Mouse (Mus musculus) adrenal gland, adult 18-20 months (tissue): Measurements from ENCODE around the gene Zfp319. TPM values are rescaled to one million over a fixed set of nuclear protein-coding genes. Genes with fewer than 3 reads are reported as not detected.
"Not testable (repeated sequence)": the region's sequence is repeated elsewhere in the genome, so short reads cannot be mapped to it uniquely, and the experiment has no call there.

ENCODE experiments used
- DNase-seq, 2 experiments: peaks; one replicate each; pipeline ENCODE4 v3.0.0; 2021 to 2022; ENCODE audit warnings: low spot score in 2 of 2
- long read RNA-seq, 2 experiments: library from polyadenylated mRNA; stranded (forward); transcript quantifications; one replicate each; pipeline ENCODE4 v2.0.0; 2021
- total RNA-seq, 2 experiments: library from RNA; stranded (reverse); gene quantifications; 1 replicate in 1 of 2; 2 replicates in 1 of 2; pipeline ENCODE4 v1.2.3; 2021

Gene Zfp319
- total RNA-seq = 10 to 100 TPM in 1 of 2 experiments, 1 to 10 TPM in 1; 9.4 to 11.0 TPM
- long read RNA-seq, experiment 1, full-length matches to known transcripts = 2 of 6 reads
- long read RNA-seq, experiment 1, partial matches to known transcripts = 0 of 6 reads
- long read RNA-seq, experiment 1, other reads (novel, unspliced or antisense) = 4 of 6 reads
- long read RNA-seq, experiment 2, partial matches to known transcripts = 0 of 5 reads
- long read RNA-seq, experiment 2, other reads (novel, unspliced or antisense) = 5 of 5 reads

- peak; percentile 96 to 99 for DNase-seq
These were observed at the start of gene Zfp319, which contains the start of gene Usb1 for GRCm38 (mm10) chr8:95331720-95332436. Zfp319 (minus strand) TSS chr8:95331950. Usb1 (plus strand) TSS chr8:95332284.

DNA sequence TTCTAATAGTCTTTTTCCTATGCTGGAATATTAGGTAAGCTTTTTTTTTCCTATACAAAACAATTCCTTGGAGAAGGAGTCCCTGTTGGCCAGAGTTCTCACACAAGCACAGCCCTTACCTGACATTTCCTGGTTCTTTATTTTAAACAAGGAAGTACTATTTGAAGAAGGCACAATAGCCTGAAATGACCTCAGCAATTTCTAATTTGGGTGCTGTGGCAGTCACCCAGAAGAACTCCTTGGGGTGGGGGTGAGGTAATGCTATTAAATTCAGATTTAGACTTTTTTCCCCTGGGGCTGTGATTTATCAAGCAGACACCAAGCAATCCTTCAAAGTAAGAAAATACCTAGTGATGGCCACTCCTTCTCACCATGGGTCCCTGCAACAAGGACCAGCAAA is 49.2 kb upstream of the Zfp319 start:
- no peak for DNase-seq

GRCm38 (mm10) chr8:95378928-95379327 is 47.2 kb upstream of the Zfp319 start:
- not testable (repeated sequence) for DNase-seq

- DNase-seq = no peak
These were observed 46.1 kb upstream of the Zfp319 start for GRCm38 (mm10) chr8:95377863-95378291.

DNA sequence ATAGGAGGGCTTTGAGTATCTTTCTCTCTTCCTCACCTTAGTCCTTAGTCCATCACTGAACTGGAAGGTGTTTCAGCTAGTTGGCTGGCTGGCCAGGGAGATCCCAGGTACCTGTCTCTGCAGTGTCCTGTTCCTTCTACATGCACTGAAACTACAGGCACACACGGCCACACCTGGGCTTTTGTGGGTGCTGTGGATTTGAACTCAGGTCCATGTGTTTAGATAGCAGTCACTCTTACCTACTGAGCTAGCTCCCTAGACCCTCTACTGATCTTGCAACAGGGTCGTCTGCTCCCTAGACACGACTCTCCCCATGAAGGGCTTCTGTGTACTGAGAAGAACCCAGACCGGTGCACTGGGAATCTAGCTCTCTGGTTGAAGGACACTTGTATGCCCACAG is 45.4 kb upstream of the Zfp319 start:
- no peak for DNase-seq

GRCm38 (mm10) chr8:95376309-95376999 is 44.7 kb upstream of the Zfp319 start:
- DNase-seq = no peak

GRCm38 (mm10) chr8:95375374-95375930 is 43.7 kb upstream of the Zfp319 start:
- no peak for DNase-seq

DNA sequence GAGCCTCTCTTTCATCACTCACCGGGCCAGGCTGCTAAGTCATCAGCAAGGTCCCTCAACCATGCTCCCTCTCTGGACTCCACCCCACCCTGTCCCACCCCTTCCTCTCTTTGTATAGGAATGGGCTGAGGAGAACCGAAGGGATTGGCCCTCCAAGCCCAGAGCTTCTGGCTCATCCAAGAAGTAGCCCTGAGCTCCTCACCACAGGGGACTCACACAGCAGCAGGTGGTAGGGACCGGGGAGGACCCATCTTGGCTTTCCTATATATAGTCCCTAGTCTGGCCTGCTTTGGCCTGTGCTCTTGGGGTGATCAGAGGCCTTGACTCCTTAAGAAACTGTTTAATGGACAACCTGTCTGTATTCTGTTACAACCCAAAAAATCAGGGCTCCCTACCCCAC is 42.7 kb upstream of the Zfp319 start:
- DNase-seq = no peak

DNA sequence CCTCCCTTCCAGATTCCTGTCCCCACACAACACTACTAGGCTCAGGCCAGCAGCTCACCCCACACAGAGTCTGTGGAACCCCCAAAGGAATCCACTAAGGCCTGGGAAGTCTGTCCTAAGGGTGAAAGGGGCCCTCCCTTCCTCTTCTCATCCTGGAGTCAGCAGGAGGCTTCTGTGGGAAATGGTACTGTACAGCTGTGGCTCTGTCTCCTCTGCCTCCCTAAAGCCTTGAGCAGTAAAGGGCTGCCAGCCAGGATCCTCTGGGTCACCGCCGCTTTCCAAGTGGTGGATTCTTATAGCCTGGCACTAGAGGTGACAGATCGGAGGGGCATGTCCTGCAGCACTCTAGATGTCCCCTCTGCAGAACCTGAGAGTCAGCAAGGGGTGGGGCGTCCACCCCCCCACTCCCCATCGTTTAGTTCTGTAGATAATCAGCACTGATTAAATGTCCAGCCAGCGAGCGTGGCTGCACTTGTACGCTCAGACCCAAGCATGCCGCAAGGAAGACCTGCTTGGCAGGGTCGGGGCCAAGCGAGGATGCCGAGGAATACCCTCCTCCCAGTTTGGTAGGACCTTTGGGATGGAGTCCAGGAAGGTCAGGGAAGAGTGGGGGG is 41.7 kb upstream of the Zfp319 start:
- DNase-seq = no peak

DNA sequence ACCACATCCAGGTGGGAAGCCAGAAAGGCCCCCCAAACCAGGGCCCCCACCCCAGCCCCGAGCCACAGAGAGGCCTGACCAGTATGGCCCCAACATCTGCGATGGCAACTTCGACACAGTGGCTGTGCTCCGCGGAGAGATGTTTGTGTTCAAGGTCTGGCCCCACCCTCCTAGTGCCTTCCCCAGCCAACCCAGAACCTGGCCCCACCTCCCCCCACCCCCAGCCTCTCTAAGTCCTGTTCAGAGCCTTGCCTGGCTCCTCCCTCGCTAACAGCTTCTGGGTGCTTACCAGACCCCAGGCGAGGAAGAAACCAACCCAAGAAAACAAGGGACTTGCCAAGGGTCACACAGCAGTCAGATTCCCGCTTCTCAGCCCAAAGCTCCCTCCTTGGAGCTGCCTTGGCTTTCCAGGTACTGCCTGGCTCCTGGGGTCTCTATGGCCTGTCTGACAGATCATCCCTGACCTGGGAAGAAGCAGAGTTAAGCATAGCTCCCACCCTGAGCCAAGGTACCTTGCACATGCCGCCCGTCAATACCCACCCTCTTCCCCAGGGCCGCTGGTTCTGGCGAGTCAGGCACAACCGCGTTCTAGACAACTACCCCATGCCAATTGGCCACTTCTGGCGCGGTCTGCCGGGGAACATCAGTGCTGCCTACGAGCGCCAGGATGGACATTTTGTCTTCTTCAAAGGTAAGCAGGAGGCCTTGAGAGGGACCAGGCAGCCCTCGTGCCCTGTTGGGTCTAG is 38.0 kb upstream of the Zfp319 start:
- no peak for DNase-seq

DNA sequence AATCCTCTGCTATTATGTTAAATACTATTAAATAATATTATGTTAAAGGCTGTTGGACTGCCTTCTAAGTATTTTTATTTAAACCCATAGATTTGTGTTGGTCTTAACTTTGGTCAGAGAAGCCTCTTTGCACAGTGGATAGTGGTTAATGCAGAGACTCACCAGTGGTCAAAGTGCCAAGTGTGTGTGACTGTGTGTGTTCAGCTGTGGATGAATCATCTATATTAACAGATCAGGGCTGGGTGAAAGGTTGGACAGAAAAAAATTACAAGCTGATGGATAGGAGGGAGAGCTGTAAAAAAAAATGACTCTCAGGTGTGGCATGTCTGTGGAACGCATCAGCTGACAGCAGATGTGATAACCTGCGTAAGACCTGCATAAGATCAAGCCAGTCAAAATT is 32.1 kb upstream of the Zfp319 start:
- DNase-seq = no peak

GRCm38 (mm10) chr8:95362272-95362671 is 30.5 kb upstream of the Zfp319 start:
- DNase-seq = no peak

GRCm38 (mm10) chr8:95361016-95361341 is 29.2 kb upstream of the Zfp319 start:
- no peak for DNase-seq

GRCm38 (mm10) chr8:95360181-95361015 is 28.6 kb upstream of the Zfp319 start:
- no peak for DNase-seq

- no peak for DNase-seq
These were observed 27.0 kb upstream of the Zfp319 start for GRCm38 (mm10) chr8:95358550-95359411.

DNA sequence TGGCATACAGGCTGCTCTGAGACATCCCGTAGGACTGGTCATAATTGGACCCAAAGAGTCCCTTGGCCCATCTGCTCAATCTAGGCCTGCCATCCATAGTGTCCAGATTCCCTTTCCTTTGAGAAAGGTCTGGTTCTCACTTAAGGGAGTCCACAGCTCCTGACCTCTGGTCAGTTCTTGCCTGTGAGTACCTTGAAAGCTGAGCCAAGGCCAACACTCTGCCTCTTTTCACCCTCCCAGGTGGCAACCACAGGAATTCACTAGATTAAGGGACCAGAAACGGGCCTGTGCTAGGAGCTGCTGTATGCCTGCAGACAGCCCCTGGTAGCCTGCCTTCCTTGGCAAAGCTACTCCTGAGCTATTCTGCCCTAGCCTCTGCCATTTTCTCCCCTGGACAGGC is 22.9 kb upstream of the Zfp319 start:
- no peak for DNase-seq

DNA sequence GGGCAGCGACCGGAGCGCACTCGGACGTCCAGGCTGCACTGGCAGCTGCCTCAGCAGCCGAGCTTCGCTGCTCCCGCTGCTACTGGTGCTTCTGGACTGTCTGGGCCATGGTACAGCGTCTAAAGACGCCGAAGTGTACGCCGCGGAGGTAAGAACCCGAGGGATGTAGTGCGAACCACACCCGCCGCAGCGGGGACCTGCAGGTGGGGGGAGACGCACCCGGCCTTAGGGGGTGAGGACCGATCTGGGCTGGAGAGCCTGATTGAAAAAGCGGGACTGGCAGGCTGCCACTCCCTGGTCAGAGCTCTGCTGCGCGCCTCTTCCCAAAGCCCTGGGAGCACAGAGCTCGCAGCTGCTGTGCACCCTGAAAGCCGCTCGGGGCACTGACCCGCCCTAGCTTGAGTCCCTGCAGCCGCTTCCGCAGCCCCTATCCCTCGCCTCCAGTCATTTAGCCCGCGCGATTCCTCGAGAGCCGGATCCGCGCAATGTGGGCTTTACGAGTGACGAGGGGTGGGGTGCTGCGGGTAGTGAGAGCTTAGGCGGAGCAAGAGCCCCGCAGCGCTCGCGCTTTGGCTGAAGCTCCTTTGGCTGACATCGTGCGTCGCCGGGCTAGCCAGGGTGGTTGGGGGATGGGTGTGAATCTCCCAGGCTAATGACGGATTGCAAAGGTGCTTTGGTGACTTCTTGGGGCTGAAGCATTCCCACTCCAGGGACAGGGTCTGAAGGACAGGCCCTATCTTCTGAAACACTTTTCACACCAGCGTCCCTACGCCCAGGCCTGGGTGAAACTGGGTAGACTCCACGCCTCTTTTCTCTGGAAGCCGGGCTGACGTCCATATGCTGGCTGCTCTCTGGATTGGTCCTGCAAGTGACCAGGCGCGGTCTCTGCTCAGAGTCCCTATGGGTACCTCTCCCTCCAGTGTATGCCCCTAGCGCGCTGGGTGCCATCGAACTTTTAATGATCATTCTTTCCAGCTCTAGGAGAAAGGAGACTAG is 21.4 kb upstream of the Zfp319 start:
- peak; percentile 41 to 42 for DNase-seq
